Mouse (Mus musculus): ENCODE data around the gene Dnase2a.

GRCm38 (mm10) chr8:84970913-84971312, 62.6 kb downstream of the Dnase2a start:
- TF ChIP-seq POLR2A (IDR thresholded peaks at IDR 0.05; ENCODE audit: low read depth, low read length) (no peak), CTCF (conservative IDR thresholded peaks at IDR 0.05; ENCODE audit: insufficient read depth, insufficient read length, low read depth, low read length) (no peak)
